Mouse (Mus musculus) liver, embryonic 12.5 days (tissue): ENCODE measurements around the gene Fcgr3. TPM values are rescaled to one million over a fixed set of nuclear protein-coding genes. Genes with fewer than 3 reads are reported as not detected.
A peak's percentile ranks its signal among the peaks of the same experiment; 100 is the strongest.
"Not testable (repeated sequence)": the region's sequence is repeated elsewhere in the genome, so short reads cannot be mapped to it uniquely, and the experiment has no call there.

Experiments used
- ATAC-seq: fragments of 200-750 bp; cut with Nextera tagmentation; 2 replicates; pipeline ENCODE4 v1.8.0; 2017; ENCODE audit warnings: moderate number of reproducible peaks, mild to moderate bottlenecking, moderate library complexity
- H3K27ac ChIP-seq: fragments of 300-500 bp; sonication (generic); 2 replicates; pipeline ENCODE4 v1.5.1; 2016; ENCODE audit warnings: mild to moderate bottlenecking
- H3K27me3 ChIP-seq: fragments of 300-500 bp; sonication (generic); replicated peaks from 2 replicates; pipeline ENCODE4 v1.6.1; 2016; ENCODE audit warnings: mild to moderate bottlenecking, moderate library complexity
- H3K36me3 ChIP-seq: fragments of 300-500 bp; sonication (generic); 2 replicates; pipeline ENCODE4 v1.6.1; 2016; ENCODE audit warnings: mild to moderate bottlenecking, moderate library complexity
- H3K4me1 ChIP-seq: fragments of 300-500 bp; sonication (generic); 2 replicates; pipeline ENCODE4 v1.6.1; 2016
- H3K4me2 ChIP-seq: fragments of 300-500 bp; sonication (generic); 2 replicates; pipeline ENCODE4 v1.6.1; 2016; ENCODE audit warnings: mild to moderate bottlenecking, moderate library complexity
- H3K4me3 ChIP-seq: fragments of 300-500 bp; sonication (generic); 2 replicates; pipeline ENCODE4 v1.5.1; 2016; ENCODE audit warnings: mild to moderate bottlenecking, moderate library complexity
- H3K9ac ChIP-seq: fragments of 300-500 bp; sonication (generic); 2 replicates; pipeline ENCODE4 v1.6.1; 2016; ENCODE audit warnings: mild to moderate bottlenecking, moderate library complexity
- H3K9me3 ChIP-seq: fragments of 300-500 bp; sonication (generic); replicated peaks from 2 replicates; pipeline ENCODE4 v1.6.1; 2016; ENCODE audit warnings: mild to moderate bottlenecking, moderate library complexity
- WGBS: fragments of 180-500 bp; shearing (Covaris S2); methylation state at CpG from one replicate; pipeline ENCODE4 v1.1.7; 2016; ENCODE audit not compliant: insufficient replicate concordance; 5-methylcytosine and 5-hydroxymethylcytosine counted together
- polyA plus RNA-seq: library from polyadenylated mRNA; unstranded; fragments of >200 nt; fragmentation: Nextera tagmentation; extraction: Ambion mirVana; gene quantifications from 2 replicates; pipeline ENCODE4 v1.2.1, GENCODE M21; 2016

Fcgr3 gene
- polyA plus RNA-seq, 1 experiment from 2014 or later, result 16.1 TPM

GRCm38 (mm10) chr1:171079825-171080224 is 15.1 kb upstream of the Fcgr3 start:
- not testable (repeated sequence) for H3K27ac ChIP-seq, H3K9ac ChIP-seq

DNA sequence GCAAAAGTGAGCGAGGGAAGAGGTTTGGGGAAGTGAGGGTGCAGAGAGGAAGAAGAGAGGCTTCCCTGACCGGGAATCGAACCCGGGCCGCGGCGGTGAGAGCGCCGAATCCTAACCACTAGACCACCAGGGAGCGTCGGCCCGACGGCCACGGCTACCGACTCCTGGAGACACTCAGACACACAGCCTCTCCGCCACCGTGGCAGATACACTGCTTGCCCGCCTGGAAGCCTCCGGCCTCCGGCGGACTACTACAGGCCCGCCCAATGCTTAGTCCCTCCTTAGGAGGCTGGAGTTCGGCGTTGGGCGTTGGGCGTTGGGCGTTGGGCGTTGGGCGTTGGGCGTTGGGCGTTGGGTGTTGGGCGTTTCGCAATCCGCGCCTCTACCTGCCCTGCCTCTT is 14.6 kb upstream of the Fcgr3 start:
- not testable (repeated sequence) for H3K36me3 ChIP-seq, H3K9me3 ChIP-seq, H3K9ac ChIP-seq, H3K27ac ChIP-seq, H3K4me3 ChIP-seq, H3K4me1 ChIP-seq
- peak; percentile 74 for ATAC-seq
- WGBS, result 0% methylated on average over 1 of the region's 35 CpGs
- H3K27me3 ChIP-seq, result peaks cover 37% of the 10 kb centered on the region
- peak overlapping the region; percentile 39; the same call in 1 of the 2 replicates for H3K4me2 ChIP-seq

More at GRCm38 (mm10) chr1:171079825-171080224, 15.1 kb upstream of the Fcgr3 start:
- peak; percentile 56 for ATAC-seq
- peaks cover 39% of the 10 kb centered on the region for H3K27me3 ChIP-seq
- not testable (repeated sequence) for H3K4me3 ChIP-seq, H3K4me1 ChIP-seq, H3K9me3 ChIP-seq, H3K36me3 ChIP-seq, H3K4me2 ChIP-seq
- no CpG with 5 or more reads among the region's 43 CpGs for WGBS

- H3K9me3 ChIP-seq, H3K36me3 ChIP-seq, H3K4me1 ChIP-seq, ATAC-seq, H3K27ac ChIP-seq, H3K9ac ChIP-seq: not testable (repeated sequence)
- Histone ChIP-seq H3K27me3 (peaks cover 45% of the 10 kb centered on the region), H3K4me2 (peak overlapping the region; percentile 43), H3K4me3 (peak overlapping the region; percentile 2; the same call in 1 of the 2 replicates)
- 22% methylated on average over 12 of the region's 12 CpGs for WGBS
Observed at GRCm38 (mm10) chr1:171078419-171078818, 13.7 kb upstream of the Fcgr3 start.

DNA sequence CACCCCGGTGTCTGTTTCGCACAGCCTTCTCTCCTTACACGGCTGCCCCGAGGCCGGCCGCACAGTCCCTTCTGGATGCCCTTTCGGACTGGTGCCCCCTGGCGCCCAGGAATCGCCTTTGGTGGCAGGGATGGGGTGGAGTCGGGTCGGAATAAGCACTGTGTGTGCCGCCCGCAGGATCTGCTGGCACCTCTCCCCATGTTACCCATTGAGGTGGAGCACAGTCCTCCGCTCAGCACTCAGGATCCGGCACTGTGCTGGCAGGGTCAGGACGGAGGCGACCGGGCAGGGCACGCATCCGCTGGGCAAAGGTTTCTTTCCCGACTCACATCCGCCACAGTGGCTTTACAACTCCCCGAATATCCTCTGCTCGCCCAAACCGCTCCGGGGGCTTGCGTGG is 13.2 kb upstream of the Fcgr3 start:
- H3K4me3 ChIP-seq, result peak overlapping the region; percentile 22
- peak overlapping the region; percentile 43 for H3K4me2 ChIP-seq
- not testable (repeated sequence) for H3K27ac ChIP-seq, H3K9me3 ChIP-seq, H3K9ac ChIP-seq, H3K36me3 ChIP-seq, ATAC-seq, H3K4me1 ChIP-seq
- WGBS, result 5% methylated on average over 19 of the region's 27 CpGs
- peaks cover 45% of the 10 kb centered on the region for H3K27me3 ChIP-seq

DNA sequence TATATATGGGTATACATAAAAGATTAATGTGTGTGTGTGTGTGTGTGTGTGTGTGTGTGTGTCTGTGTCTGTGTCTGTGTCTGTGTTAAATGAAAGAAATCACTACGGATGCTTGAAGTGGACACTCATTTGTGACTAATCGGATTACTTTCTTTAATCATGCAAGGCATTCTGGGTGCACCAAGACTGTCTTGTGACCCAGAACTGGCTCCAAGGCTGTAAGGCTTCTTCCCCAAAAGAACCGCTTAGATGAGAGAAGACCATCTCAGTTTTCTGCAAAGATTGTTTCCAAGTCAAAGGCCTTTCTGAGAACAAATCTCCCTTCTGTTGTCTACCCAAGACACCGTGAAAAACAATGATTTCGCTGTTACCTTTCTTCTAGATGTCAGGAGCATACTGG is 12.5 kb upstream of the Fcgr3 start:
- H3K9me3 ChIP-seq, H3K36me3 ChIP-seq, H3K4me3 ChIP-seq, H3K27ac ChIP-seq, H3K4me1 ChIP-seq, H3K9ac ChIP-seq, ATAC-seq, H3K4me2 ChIP-seq: not testable (repeated sequence)
- peaks cover 45% of the 10 kb centered on the region for H3K27me3 ChIP-seq
- WGBS, result 38% methylated on average over 5 of the region's 5 CpGs

- H3K27me3 ChIP-seq, result peaks cover 40% of the 10 kb centered on the region
- H3K4me1 ChIP-seq, H3K9ac ChIP-seq, H3K9me3 ChIP-seq, H3K27ac ChIP-seq, H3K36me3 ChIP-seq, H3K4me2 ChIP-seq, H3K4me3 ChIP-seq, ATAC-seq: not testable (repeated sequence)
- 56% methylated on average over 4 of the region's 5 CpGs for WGBS
Observed at GRCm38 (mm10) chr1:171076176-171076575, 11.4 kb upstream of the Fcgr3 start.

GRCm38 (mm10) chr1:171074283-171074682 is 9.5 kb upstream of the Fcgr3 start:
- not testable (repeated sequence) for H3K4me1 ChIP-seq, H3K9ac ChIP-seq, H3K4me2 ChIP-seq, H3K36me3 ChIP-seq, H3K9me3 ChIP-seq, H3K27ac ChIP-seq, H3K4me3 ChIP-seq
- WGBS, result 5% methylated on average over 8 of the region's 10 CpGs
- peak; percentile 75 for ATAC-seq
- peaks cover 54% of the 10 kb centered on the region for H3K27me3 ChIP-seq

- not testable (repeated sequence) for H3K27ac ChIP-seq, H3K9ac ChIP-seq, H3K4me3 ChIP-seq, H3K4me1 ChIP-seq, H3K9me3 ChIP-seq, H3K4me2 ChIP-seq, H3K36me3 ChIP-seq
- WGBS, result no CpG with 5 or more reads among the region's 45 CpGs
- peaks cover 43% of the 10 kb centered on the region for H3K27me3 ChIP-seq
- ATAC-seq, result peak; percentile 60
Observed at GRCm38 (mm10) chr1:171072217-171072616, 7.5 kb upstream of the Fcgr3 start.

GRCm38 (mm10) chr1:171071726-171072125 is 7.0 kb upstream of the Fcgr3 start:
- not testable (repeated sequence) for H3K9me3 ChIP-seq, H3K4me2 ChIP-seq, H3K4me1 ChIP-seq, H3K27ac ChIP-seq, H3K4me3 ChIP-seq, H3K9ac ChIP-seq, H3K36me3 ChIP-seq
- H3K27me3 ChIP-seq, result peaks cover 40% of the 10 kb centered on the region
- no CpG with 5 or more reads among the region's 35 CpGs for WGBS
- peak; percentile 75 for ATAC-seq

DNA sequence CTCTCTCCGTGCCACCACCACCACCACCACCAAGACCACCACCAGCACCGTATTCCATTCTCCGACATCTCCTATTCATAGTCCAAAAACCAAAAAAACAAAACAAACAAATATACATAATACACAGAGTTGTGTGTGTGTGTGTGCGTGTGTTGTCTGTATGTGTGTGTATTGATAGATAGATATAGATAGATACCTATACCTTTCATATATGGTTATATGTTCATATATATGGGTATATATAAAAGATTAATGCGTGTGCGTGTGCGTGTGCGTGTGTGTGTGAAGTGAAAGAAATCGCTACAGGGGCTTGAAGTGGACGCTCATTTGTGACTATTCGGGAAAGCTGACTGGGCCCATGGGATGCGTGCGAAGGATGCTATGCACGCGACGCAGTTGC is 6.1 kb upstream of the Fcgr3 start:
- not testable (repeated sequence) for H3K9ac ChIP-seq, H3K27ac ChIP-seq, ATAC-seq, H3K4me2 ChIP-seq, H3K4me3 ChIP-seq, H3K9me3 ChIP-seq, H3K36me3 ChIP-seq, H3K4me1 ChIP-seq
- H3K27me3 ChIP-seq, result peaks cover 44% of the 10 kb centered on the region
- 16% methylated on average over 16 of the region's 16 CpGs for whole genome bisulfite sequencing

DNA sequence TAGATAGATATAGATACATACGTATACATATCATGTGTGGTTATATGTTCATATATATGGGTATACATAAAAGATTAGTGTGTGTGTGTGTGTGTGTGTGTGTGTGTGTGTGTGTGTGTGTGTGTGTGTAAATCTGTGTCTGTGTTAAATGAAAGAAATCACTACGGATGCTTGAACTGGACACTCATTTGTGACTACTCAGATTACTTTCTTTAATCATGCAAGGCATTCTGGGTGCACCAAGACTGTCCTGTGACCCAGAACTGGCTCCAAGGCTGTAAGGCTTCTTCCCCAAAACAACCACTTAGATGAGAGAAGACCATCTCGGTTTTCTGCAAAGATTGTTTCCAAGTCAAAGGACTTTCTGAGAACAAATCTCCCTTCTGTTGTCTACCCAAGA is 4.8 kb upstream of the Fcgr3 start:
- H3K9me3 ChIP-seq, ATAC-seq, H3K9ac ChIP-seq, H3K27ac ChIP-seq, H3K4me2 ChIP-seq, H3K4me3 ChIP-seq, H3K36me3 ChIP-seq: not testable (repeated sequence)
- Histone ChIP-seq H3K4me1 (peaks cover 13% of the 10 kb centered on the region), H3K27me3 (peaks cover 52% of the 10 kb centered on the region)
- 52% methylated on average over 3 of the region's 3 CpGs for WGBS

DNA sequence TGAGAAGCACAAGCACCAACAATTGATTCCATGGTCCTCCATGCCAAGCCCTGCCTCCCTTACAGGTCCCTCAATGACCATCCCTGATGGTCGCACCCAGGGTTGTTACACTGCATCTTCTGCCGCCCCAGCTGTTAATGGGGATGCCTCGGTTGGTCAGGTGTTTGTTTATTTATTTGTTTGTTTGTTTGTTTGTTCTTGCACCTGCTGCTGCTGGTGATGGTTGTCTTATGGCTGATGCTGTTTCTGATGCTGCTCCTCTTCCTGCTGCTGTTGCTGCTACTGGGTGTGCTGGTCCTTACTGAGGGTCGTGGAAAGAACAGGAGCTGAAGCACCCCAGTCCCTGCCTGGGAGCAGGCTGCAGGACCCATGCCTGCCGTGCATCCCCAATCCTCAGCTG is 3.2 kb upstream of the Fcgr3 start:
- Histone ChIP-seq H3K27me3 (peaks cover 52% of the 10 kb centered on the region), H3K4me1 (peaks cover 19% of the 10 kb centered on the region)
- H3K9ac ChIP-seq, H3K36me3 ChIP-seq, H3K4me2 ChIP-seq, H3K27ac ChIP-seq, H3K9me3 ChIP-seq, ATAC-seq, H3K4me3 ChIP-seq: not testable (repeated sequence)
- WGBS, result 24% methylated on average over 5 of the region's 5 CpGs

DNA sequence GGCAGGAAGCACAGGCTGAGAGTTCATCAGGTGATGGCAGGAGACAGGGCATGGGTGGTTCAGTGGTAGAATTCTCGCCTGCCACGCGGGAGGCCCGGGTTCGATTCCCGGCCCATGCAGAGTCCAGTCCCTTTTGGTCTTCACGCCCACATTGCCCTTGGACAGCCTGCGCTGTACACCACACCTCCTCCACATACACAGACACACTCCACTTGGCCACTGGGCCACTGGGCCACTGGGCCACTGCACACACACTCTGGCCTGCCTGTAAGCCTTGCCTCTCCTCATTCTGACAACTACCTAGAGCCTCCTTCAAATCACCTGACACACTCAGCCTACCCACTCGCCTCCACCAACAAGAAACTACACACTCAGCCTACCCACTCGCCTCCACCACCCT is 1.8 kb upstream of the Fcgr3 start:
- 13% methylated on average over 3 of the region's 10 CpGs for WGBS
- peak; percentile 75 for ATAC-seq
- peaks cover 52% of the 10 kb centered on the region for H3K27me3 ChIP-seq

More for the DNA sequence above, 1.8 kb upstream of the Fcgr3 start:
- not testable (repeated sequence) for H3K4me2 ChIP-seq, H3K9me3 ChIP-seq, H3K27ac ChIP-seq, H3K9ac ChIP-seq, H3K4me3 ChIP-seq, H3K36me3 ChIP-seq
- peaks cover 19% of the 10 kb centered on the region for H3K4me1 ChIP-seq
